Mouse (Mus musculus): ENCODE results near the gene Tdrd1. TPM values are rescaled to one million over a fixed set of nuclear protein-coding genes. Genes with fewer than 3 reads are reported as not detected.
A peak's percentile ranks its signal among the peaks of the same experiment; 100 is the strongest.

Gene Tdrd1
- polyA plus RNA-seq, 1 experiment from 2014 or later: 1.1 TPM

GRCm38 (mm10) chr19:56830163-56830562 is 4.2 kb downstream of the Tdrd1 start:
- Histone ChIP-seq H3K9me3 (replicated peaks) (no peaks in the 10 kb centered on the region), H3K27ac (replicated peaks) (no peak overlapping the region), H3K27me3 (replicated peaks) (no peaks in the 10 kb centered on the region), H3K4me1 (no peaks in the 10 kb centered on the region), H3K9ac (replicated peaks) (no peak overlapping the region), H3K4me2 (no peak overlapping the region), H3K4me3 (replicated peaks) (no peak overlapping the region), H3K36me3 (no peaks in the 10 kb centered on the region)
- no peak for ATAC-seq (ENCODE audit: low FRiP score)
- WGBS: 95% methylated on average over 4 of the region's 4 CpGs

DNA sequence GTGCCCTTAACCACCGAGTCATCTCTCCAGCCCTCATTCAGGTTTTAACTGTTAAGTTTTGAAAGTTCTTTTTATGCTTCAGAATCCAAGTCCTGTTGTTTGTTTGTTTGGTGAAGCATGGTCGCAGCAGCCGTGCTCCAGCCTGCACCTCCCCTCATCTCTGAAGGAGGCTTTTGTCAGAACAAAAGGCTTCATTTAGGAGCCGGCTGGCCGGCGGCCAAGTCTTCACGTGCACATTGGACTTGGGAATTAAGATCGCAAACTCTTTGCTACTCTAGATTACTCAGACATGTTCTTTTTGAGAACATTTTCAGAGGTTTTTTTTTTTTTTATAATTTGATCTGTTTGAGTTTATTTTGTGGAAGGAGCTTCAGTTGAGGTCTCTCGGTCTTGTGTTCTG is 9.3 kb downstream of the Tdrd1 start:
- H3K27ac ChIP-seq (replicated peaks): no peak overlapping the region
- ATAC-seq (ENCODE audit: low FRiP score): no peak
- WGBS: 39% methylated on average over 9 of the region's 9 CpGs
- H3K4me2 ChIP-seq: no peak overlapping the region
- H3K9me3 ChIP-seq (replicated peaks): no peaks in the 10 kb centered on the region
- no peak overlapping the region for H3K4me3 ChIP-seq (replicated peaks)
- H3K27me3 ChIP-seq (replicated peaks): no peaks in the 10 kb centered on the region
- H3K9ac ChIP-seq (replicated peaks): no peak overlapping the region
- peaks cover 6% of the 10 kb centered on the region; the same call in 1 of the 2 replicates for H3K4me1 ChIP-seq
- H3K36me3 ChIP-seq: no peaks in the 10 kb centered on the region

GRCm38 (mm10) chr19:56838942-56839706 is 13.1 kb downstream of the Tdrd1 start:
- ATAC-seq (ENCODE audit: low FRiP score): no peak
- Histone ChIP-seq H3K27ac (replicated peaks) (no peak overlapping the region), H3K9me3 (replicated peaks) (no peaks in the 10 kb centered on the region), H3K9ac (replicated peaks) (no peak overlapping the region), H3K4me2 (no peak overlapping the region), H3K4me3 (replicated peaks) (no peak overlapping the region), H3K36me3 (no peaks in the 10 kb centered on the region), H3K4me1 (peaks cover 6% of the 10 kb centered on the region; the same call in 1 of the 2 replicates), H3K27me3 (replicated peaks) (no peaks in the 10 kb centered on the region)
- 71% methylated on average over 17 of the region's 17 CpGs for WGBS

- no peak for ATAC-seq (ENCODE audit: low FRiP score)
- no peak overlapping the region for H3K27ac ChIP-seq (replicated peaks)
- no peak overlapping the region for H3K4me2 ChIP-seq
- WGBS: 84% methylated on average over 12 of the region's 12 CpGs
- H3K9ac ChIP-seq (replicated peaks): no peak overlapping the region
- peaks cover 4% of the 10 kb centered on the region; the same call in 1 of the 2 replicates for H3K4me1 ChIP-seq
- H3K9me3 ChIP-seq (replicated peaks): no peaks in the 10 kb centered on the region
- no peak overlapping the region for H3K4me3 ChIP-seq (replicated peaks)
- H3K36me3 ChIP-seq: no peaks in the 10 kb centered on the region
- H3K27me3 ChIP-seq (replicated peaks): no peaks in the 10 kb centered on the region
These were observed 17.0 kb downstream of the Tdrd1 start for GRCm38 (mm10) chr19:56842974-56843373.

- Histone ChIP-seq H3K27me3 (replicated peaks) (no peaks in the 10 kb centered on the region), H3K27ac (replicated peaks) (no peak overlapping the region), H3K36me3 (no peaks in the 10 kb centered on the region), H3K4me3 (replicated peaks) (no peak overlapping the region), H3K4me1 (no peaks in the 10 kb centered on the region), H3K9ac (replicated peaks) (no peak overlapping the region), H3K4me2 (no peak overlapping the region), H3K9me3 (replicated peaks) (peaks cover 4% of the 10 kb centered on the region; the same call in 1 of the 2 replicates)
- no peak for ATAC-seq (ENCODE audit: low FRiP score)
These were observed 26.6 kb downstream of the Tdrd1 start for GRCm38 (mm10) chr19:56852590-56852989.

DNA sequence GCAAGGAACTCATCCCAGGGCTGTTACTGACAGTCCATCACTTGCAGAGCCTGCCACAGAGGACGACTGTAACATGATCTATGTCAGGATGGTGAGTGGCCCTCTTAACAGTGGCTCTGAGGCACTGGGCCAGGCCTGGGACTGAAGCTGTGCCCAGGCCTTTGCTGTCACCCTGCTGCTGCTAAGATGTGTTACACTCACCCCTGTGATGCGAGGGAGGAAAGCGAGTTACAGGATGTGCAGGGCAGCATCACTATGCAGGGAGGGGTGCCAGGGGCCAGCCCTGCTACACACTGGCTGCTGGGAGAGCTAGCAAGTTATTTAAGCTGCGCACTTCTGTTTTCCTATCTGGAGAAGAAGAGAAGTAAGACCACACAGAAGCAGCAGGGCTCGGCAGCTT is 30.4 kb downstream of the Tdrd1 start:
- Histone ChIP-seq H3K4me3 (replicated peaks) (no peak overlapping the region), H3K27me3 (replicated peaks) (no peaks in the 10 kb centered on the region), H3K9me3 (replicated peaks) (no peaks in the 10 kb centered on the region), H3K36me3 (no peaks in the 10 kb centered on the region), H3K27ac (replicated peaks) (no peak overlapping the region), H3K9ac (replicated peaks) (no peak overlapping the region), H3K4me2 (no peak overlapping the region), H3K4me1 (no peaks in the 10 kb centered on the region)
- 63% methylated on average over 5 of the region's 5 CpGs for WGBS
- ATAC-seq (ENCODE audit: low FRiP score): no peak

DNA sequence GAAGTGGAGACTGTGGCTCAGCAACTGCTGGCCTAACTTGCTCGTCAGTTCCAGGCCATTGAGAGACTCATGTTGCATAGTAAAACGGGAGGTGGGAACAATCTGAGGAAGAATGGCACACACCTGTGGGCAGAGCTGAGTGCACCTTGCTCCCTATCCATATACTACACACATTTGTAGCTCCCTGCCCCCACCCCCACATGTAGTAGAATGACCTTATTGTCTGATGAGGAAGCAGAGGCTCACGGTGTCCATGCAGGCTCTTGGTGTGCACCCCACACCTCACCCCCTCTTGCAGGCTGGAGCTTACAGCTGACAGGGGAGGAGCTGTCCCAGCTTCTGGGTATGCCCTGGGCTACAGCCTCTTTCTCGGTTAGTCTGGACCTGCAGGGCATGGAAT is 41.7 kb downstream of the Tdrd1 start:
- WGBS: 76% methylated on average over 4 of the region's 4 CpGs
- H3K4me3 ChIP-seq (replicated peaks): no peak overlapping the region
- no peak for ATAC-seq (ENCODE audit: low FRiP score)

DNA sequence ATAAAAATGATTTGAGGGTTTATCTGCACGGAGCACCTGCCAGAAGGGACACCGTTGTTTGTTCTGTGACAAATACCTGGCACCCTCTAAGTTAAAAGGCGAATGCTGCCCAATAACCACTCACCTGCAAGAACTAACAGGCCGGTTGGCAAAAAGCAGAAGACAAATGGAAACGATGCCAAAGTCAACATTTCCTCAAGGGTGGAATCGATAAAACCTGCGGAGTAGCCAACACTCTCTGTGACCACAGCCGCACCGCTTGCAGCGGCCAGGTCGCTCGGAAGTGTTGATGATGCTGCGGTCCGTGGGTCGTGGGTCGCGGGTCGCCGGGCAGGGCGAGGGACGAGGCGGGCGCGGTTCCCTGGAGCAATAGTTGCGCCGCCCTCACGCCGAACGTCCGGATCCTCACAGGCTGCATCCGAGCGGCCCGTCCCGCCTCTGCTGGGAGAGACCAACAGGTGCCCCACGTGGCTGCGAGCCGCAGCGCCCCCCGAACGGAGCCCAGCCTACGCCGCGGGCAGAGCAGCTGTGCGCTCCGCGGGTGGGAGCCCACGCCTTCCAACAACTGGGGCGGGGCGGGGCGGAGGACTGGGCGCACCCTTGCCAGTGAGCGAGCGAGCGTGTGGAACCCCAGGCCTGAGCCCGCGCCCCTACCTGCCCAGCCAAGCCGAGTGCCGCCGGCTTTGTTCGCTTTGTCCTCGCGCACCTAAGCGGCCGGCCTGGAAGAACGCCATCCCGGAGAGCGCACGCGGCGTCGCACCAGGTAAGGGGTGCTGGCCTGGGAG is 48.0 kb downstream of the Tdrd1 start, which contains the start of gene Vwa2:
Gene Vwa2 (plus strand): TSS at position 434 of the 785 bp plus-strand sequence.
- Histone ChIP-seq H3K9me3 (replicated peaks) (no peaks in the 10 kb centered on the region), H3K9ac (replicated peaks) (peak within 1 kb of the TSS; percentile 35), H3K36me3 (no peaks in the 10 kb centered on the region), H3K4me3 (replicated peaks) (peak within 1 kb of the TSS; percentile 48), H3K4me2 (peak within 1 kb of the TSS; percentile 98), H3K27me3 (replicated peaks) (peaks cover 58% of the 10 kb centered on the region), H3K4me1 (peaks cover 22% of the 10 kb centered on the region), H3K27ac (replicated peaks) (no peak within 1 kb of the TSS)
- peak; percentile 53; the same call in 1 of the 2 replicates for ATAC-seq (ENCODE audit: low FRiP score)
- 3% methylated on average over 59 of the region's 71 CpGs for WGBS

More for the DNA sequence above, 41.7 kb downstream of the Tdrd1 start:
- Histone ChIP-seq H3K9ac (replicated peaks) (no peak overlapping the region), H3K9me3 (replicated peaks) (no peaks in the 10 kb centered on the region), H3K36me3 (no peaks in the 10 kb centered on the region), H3K4me1 (no peaks in the 10 kb centered on the region), H3K4me2 (no peak overlapping the region), H3K27me3 (replicated peaks) (peaks cover 16% of the 10 kb centered on the region), H3K27ac (replicated peaks) (no peak overlapping the region)

DNA sequence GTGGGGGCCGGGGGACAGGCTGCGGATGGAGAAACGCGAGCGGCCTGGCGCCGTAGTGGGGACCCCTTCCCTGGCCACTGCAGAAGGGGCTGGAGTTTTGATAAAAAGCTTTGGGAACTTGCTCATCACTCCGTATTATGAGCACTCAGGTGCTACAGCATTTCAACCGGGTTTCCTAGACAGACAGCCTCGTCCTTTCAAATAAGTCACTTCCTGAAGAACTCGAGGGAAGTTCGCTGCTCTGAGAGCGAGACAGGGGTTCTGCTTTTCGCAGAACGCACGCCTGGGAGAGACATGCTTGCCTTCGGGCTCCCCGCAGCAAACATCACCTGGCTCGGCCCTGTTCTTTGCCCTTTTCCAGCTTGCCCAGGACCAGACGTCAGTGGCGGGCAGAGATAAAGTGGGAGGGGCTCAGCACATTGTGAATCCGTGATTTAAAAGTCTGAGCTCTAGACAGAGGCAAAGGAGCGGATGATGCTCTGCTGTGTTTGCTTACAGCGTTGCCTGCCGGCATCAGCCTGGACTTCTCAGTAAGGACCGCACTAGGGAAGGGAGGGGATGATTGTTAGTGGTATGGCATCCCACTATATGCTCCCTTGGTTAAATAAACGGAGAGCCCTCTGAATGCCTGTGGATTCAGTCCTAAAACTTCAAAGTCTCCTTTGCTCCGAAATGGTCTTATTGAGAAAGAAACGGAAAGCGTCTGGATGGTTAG is 48.7 kb downstream of the Tdrd1 start:
- peak overlapping the region; percentile 35 for H3K9ac ChIP-seq (replicated peaks)
- 9% methylated on average over 30 of the region's 30 CpGs for WGBS
- H3K27ac ChIP-seq (replicated peaks): no peak overlapping the region
- peak overlapping the region; percentile 48 for H3K4me3 ChIP-seq (replicated peaks)
- H3K36me3 ChIP-seq: no peaks in the 10 kb centered on the region
- peak overlapping the region; percentile 98 for H3K4me2 ChIP-seq
- H3K4me1 ChIP-seq: peaks cover 22% of the 10 kb centered on the region
- H3K27me3 ChIP-seq (replicated peaks): peaks cover 58% of the 10 kb centered on the region
- no peaks in the 10 kb centered on the region for H3K9me3 ChIP-seq (replicated peaks)
- no peak; the same call in none of the 2 replicates for ATAC-seq (ENCODE audit: low FRiP score)

- WGBS: 60% methylated on average over 6 of the region's 6 CpGs
- no peak overlapping the region for H3K4me3 ChIP-seq (replicated peaks)
- peaks cover 25% of the 10 kb centered on the region for H3K4me1 ChIP-seq
- H3K36me3 ChIP-seq: no peaks in the 10 kb centered on the region
- H3K9ac ChIP-seq (replicated peaks): no peak overlapping the region
- H3K9me3 ChIP-seq (replicated peaks): no peaks in the 10 kb centered on the region
- peaks cover 45% of the 10 kb centered on the region for H3K27me3 ChIP-seq (replicated peaks)
- ATAC-seq (ENCODE audit: low FRiP score): no peak
- H3K4me2 ChIP-seq: no peak overlapping the region
- no peak overlapping the region for H3K27ac ChIP-seq (replicated peaks)
These were observed 51.4 kb downstream of the Tdrd1 start for GRCm38 (mm10) chr19:56877364-56877763.

DNA sequence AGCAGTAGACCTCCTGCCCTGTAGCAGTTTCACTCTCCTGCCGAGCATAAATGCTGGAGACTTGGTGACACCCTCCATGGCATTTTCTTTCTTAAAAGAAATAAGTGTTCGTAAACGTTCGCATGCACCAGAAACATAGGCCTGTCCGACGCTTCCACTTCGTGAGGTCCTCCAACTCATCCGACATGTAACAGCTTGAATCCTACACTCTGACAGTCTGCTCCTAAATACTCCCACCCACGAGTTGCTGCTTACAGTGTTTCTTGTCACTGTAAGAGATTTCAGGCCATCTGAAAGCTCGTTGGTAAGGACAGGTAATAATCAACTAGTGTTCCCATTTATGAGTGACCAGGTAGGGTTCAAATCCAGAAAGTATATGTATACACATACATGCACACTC is 61.9 kb downstream of the Tdrd1 start:
- no peak overlapping the region for H3K9ac ChIP-seq (replicated peaks)
- ATAC-seq (ENCODE audit: low FRiP score): no peak
- no peaks in the 10 kb centered on the region for H3K27me3 ChIP-seq (replicated peaks)
- no peak overlapping the region for H3K4me3 ChIP-seq (replicated peaks)
- 84% methylated on average over 10 of the region's 10 CpGs for WGBS
- no peak overlapping the region for H3K4me2 ChIP-seq
- no peaks in the 10 kb centered on the region for H3K9me3 ChIP-seq (replicated peaks)
- no peaks in the 10 kb centered on the region for H3K4me1 ChIP-seq
- no peaks in the 10 kb centered on the region for H3K36me3 ChIP-seq
- H3K27ac ChIP-seq (replicated peaks): no peak overlapping the region
